Mouse (Mus musculus): ENCODE results near the gene Ccdc85c.

DNA sequence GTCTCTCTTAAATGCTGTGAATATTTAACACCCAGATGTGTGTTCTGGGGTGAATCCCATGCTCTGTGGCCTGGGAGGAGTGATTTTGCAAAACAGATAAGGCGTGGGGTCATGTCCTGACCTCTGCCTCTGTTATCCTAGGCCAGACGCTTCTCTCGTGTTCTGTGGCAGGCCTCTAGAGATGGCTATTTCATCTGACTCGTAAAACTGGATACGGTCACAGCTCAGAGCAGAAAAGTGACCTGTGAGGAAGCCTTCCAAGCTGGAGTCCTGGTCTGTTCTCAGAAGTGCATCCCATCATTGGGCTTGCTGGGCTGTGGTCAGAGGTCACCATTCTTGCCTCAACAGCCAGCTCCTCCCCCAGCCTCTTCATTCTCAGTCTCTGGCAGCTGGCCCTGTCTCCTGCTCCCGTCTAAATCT lies 37.2 kb upstream of the Ccdc85c start:
- TF ChIP-seq POLR2A (IDR thresholded peaks at IDR 0.05; ENCODE audit: low read depth, low read length) (no peak), MXI1 (IDR thresholded peaks at IDR 0.05; ENCODE audit: low read depth, low read length) (no peak), NRF1 (IDR thresholded peaks at IDR 0.05; ENCODE audit: low read depth, low read length) (no peak)

All from CH12.LX (cell line).